Mouse (Mus musculus) ES-E14 (cell line): ENCODE measurements at regions not wholly inside any gene's neighbourhood (a gene's known extent, or its start where the extent isn't known, plus 50 kb on each side); places are given as distances from the start of the nearest gene placed in this dataset.

Source experiments
- CHD2 ChIP-seq: IDR thresholded peaks from 2 replicates; pipeline ENCODE4 v1.6.1; 2014; ENCODE audit warnings: mild to moderate bottlenecking, low read depth, low read length, inconsistent platforms
- HCFC1 ChIP-seq: IDR thresholded peaks from 2 replicates; pipeline ENCODE4 v1.6.1; 2012; ENCODE audit warnings: low read length, inconsistent platforms, borderline replicate concordance; ENCODE audit not compliant: insufficient read depth
- MAFK ChIP-seq: IDR thresholded peaks from 2 replicates; pipeline ENCODE4 v1.6.1; 2014; ENCODE audit warnings: mild to moderate bottlenecking, low read depth, low read length, inconsistent platforms; ENCODE audit not compliant: insufficient read depth
- ZC3H11A ChIP-seq: IDR thresholded peaks from 2 replicates; pipeline ENCODE4 v1.6.1; 2012; ENCODE audit warnings: low read depth, mild to moderate bottlenecking, inconsistent platforms, low read length, borderline replicate concordance
- ZNF384 ChIP-seq: IDR thresholded peaks from 2 replicates; pipeline ENCODE4 v1.6.1; 2012; ENCODE audit warnings: low read depth, low read length, inconsistent platforms

- TF ChIP-seq CHD2 (no peak), ZNF384 (no peak), MAFK (no peak), HCFC1 (no peak), ZC3H11A (no peak)
Observed at GRCm38 (mm10) chr4:32085040-32085439, 121.1 kb downstream of the Map3k7 start.
